Mouse (Mus musculus) ES-E14 (cell line): Measurements from ENCODE around the gene Tcte2. TPM values are rescaled to one million over a fixed set of nuclear protein-coding genes. Genes with fewer than 3 reads are reported as not detected.

ENCODE experiments used
- DNase-seq: peaks from one replicate; pipeline ENCODE4 v3.0.0-alpha.2; 2013; ENCODE audit warnings: low read depth, low spot score
- H3K27ac ChIP-seq: 2 replicates; pipeline ENCODE4 v1.5.1; 2012; ENCODE audit warnings: low read depth, mild to moderate bottlenecking, low read length, moderate library complexity, mixed read lengths; ENCODE audit not compliant: poor library complexity, insufficient read depth, severe bottlenecking
- H3K36me3 ChIP-seq: 2 replicates; pipeline ENCODE4 v1.6.1; 2012; ENCODE audit warnings: mild to moderate bottlenecking, low read length, moderate library complexity, mixed read lengths; ENCODE audit not compliant: control insufficient read depth, poor library complexity, insufficient read depth, severe bottlenecking
- H3K4me1 ChIP-seq, 2 experiments: fragments of 150-350 bp in 1 of 2; sonication (generic) in 1 of 2; 2 replicates each; pipeline ENCODE4 v1.6.1; 2012; ENCODE audit warnings: low read length in 2 of 2, mild to moderate bottlenecking in 1 of 2, mixed read lengths in 1 of 2; ENCODE audit not compliant: control insufficient read depth in 2 of 2, insufficient read depth in 2 of 2, poor library complexity in 1 of 2
- H3K4me3 ChIP-seq, 2 experiments: fragments of 150-350 bp in 1 of 2; sonication (generic) in 1 of 2; 2 replicates each; pipeline ENCODE4 v1.5.1; 2012; ENCODE audit warnings: low read length in 2 of 2, low read depth in 1 of 2, mild to moderate bottlenecking in 1 of 2, mixed read lengths in 1 of 2; ENCODE audit not compliant: insufficient read depth in 1 of 2, poor library complexity in 1 of 2, severe bottlenecking in 1 of 2
- H3K9ac ChIP-seq: 2 replicates; pipeline ENCODE4 v1.6.1; 2012; ENCODE audit warnings: low read depth, mild to moderate bottlenecking, low read length, mixed read lengths; ENCODE audit not compliant: poor library complexity, insufficient read depth, severe bottlenecking
- H3K9me3 ChIP-seq: fragments of 150-350 bp; sonication (generic); 2 replicates; pipeline ENCODE4 v1.6.1; 2012; ENCODE audit warnings: low read depth, mild to moderate bottlenecking, low read length; ENCODE audit not compliant: control insufficient read depth, insufficient read depth
- CHD2 ChIP-seq: IDR thresholded peaks from 2 replicates; pipeline ENCODE4 v1.6.1; 2014; ENCODE audit warnings: mild to moderate bottlenecking, low read depth, low read length, inconsistent platforms
- HCFC1 ChIP-seq: IDR thresholded peaks from 2 replicates; pipeline ENCODE4 v1.6.1; 2012; ENCODE audit warnings: low read length, inconsistent platforms, borderline replicate concordance; ENCODE audit not compliant: insufficient read depth
- MAFK ChIP-seq: IDR thresholded peaks from 2 replicates; pipeline ENCODE4 v1.6.1; 2014; ENCODE audit warnings: mild to moderate bottlenecking, low read depth, low read length, inconsistent platforms; ENCODE audit not compliant: insufficient read depth
- ZC3H11A ChIP-seq: IDR thresholded peaks from 2 replicates; pipeline ENCODE4 v1.6.1; 2012; ENCODE audit warnings: low read depth, mild to moderate bottlenecking, inconsistent platforms, low read length, borderline replicate concordance
- ZNF384 ChIP-seq: IDR thresholded peaks from 2 replicates; pipeline ENCODE4 v1.6.1; 2012; ENCODE audit warnings: low read depth, low read length, inconsistent platforms
- in situ Hi-C, 2 experiments: fragments of 600-800 bp; cut with MboI; formaldehyde crosslinking; loops; one replicate each; pipeline ENCODE4 v1.15.1; 2025; ENCODE audit warnings: low sequenced_read_pairs in 2 of 2, inconsistent platforms in 1 of 2; ENCODE audit not compliant: unreplicated experiment in 2 of 2
- total RNA-seq: library from RNA; depleted of rRNA; stranded (reverse); fragments of 300-350 nt; gene quantifications from 2 replicates; pipeline ENCODE4 v1.2.3, GENCODE M21; 2012

Gene Tcte2
- total RNA-seq, 1 experiment = 3.3 TPM

DNA sequence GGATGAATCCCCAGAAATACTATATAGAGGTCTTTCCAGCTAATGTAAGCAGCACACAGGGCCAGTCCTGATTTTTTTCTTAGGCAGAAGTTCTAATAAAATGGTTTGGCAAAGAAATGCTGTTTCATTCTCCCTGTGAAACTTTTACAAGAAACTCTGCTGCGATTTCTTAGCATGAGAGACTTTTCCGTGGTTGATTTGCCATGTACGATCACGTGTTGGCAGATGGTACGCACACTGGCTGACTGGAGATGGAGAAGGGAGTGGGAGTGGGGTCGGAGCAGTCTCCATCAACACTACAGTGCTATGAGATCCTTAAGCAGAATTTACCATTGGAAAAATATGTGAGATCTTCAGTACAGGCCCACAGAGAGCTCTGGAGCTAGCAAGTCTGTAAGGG lies 17.4 kb downstream of the Tcte2 start:
- no peak for DNase-seq

DNA sequence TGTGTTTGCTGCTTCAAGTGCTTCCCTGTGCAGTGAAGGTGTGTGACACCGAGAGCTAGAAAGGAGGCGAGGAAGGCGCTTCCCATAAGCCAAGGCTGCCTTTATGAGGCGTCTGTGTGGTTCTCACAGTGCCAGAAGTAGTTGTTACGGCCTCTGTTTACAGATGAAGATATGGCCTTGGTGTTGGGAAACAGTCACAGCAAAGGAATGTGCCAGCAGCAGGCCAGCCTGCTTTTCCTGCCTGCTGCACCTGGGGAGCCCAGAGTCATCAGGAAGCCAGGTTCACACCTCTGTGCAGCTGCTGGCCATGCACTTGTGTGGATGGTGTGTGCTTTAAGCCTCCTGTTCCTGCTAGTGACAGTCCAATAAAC lies 17.9 kb downstream of the Tcte2 start:
- Histone ChIP-seq H3K9ac (no peak overlapping the region), H3K4me3 (no peak overlapping the region), H3K9me3 (no peaks in the 10 kb centered on the region), H3K27ac (no peak overlapping the region), H3K4me1 (peaks cover 4 to 9% of the 10 kb centered on the region in 2 experiments; a peak in 3 of 4 replicates), H3K36me3 (no peaks in the 10 kb centered on the region)
- DNase-seq = no peak
- no peak for TF ChIP-seq ZC3H11A
- no peak for TF ChIP-seq MAFK
- TF ChIP-seq ZNF384 = no peak
- TF ChIP-seq HCFC1 = no peak
- TF ChIP-seq CHD2 = no peak
- in situ Hi-C loops = no loop called here

More for the DNA sequence above, 17.4 kb downstream of the Tcte2 start:
- in situ Hi-C loops = no loop called here
- no peak overlapping the region for H3K4me3 ChIP-seq
- no peaks in the 10 kb centered on the region for H3K9me3 ChIP-seq
- TF ChIP-seq CHD2 (no peak), HCFC1 (no peak)
- H3K36me3 ChIP-seq = no peaks in the 10 kb centered on the region
- no peak overlapping the region for H3K27ac ChIP-seq
- H3K4me1 ChIP-seq = peaks cover 4 to 9% of the 10 kb centered on the region in 2 experiments; a peak in 3 of 4 replicates
- no peak overlapping the region for H3K9ac ChIP-seq

DNA sequence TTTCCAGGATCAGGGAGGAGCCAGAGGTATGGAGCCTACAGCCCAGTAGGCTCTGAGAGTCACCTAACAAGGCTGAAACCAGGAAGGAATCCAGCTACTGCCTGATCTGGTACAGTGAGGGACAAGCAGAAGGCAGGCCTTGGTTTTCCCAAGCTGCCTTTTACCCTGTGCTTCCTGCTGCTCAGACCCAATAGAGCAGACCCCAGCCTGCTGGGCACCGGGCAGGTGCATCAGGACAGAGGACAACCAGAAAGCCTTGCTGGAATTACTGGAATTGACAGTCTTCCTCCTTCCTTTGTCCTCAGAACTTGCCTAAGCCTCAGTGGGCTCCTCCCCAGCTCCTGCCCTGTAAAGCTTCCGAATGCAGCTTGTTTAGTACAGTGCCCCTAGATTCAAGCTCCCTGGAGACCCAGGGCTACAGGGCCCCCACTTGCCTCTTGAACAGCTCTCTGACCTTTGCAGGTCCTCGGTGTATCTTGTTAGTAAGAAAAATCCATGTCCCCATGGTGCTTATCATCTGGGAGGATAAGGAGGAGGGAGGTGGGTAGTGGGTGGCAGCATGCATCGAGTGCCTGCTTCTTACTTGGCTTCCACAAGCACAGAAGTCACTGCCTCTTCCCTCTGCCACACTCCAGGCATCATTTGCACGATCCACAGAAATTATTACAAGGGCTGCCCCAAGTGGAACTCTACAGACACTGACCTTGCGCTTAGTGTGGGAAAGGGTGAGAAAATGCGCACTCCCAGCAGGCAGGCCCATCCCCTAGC lies 18.5 kb downstream of the Tcte2 start:
- H3K4me3 ChIP-seq = no peak overlapping the region
- H3K9me3 ChIP-seq = no peaks in the 10 kb centered on the region
- peaks cover 4 to 9% of the 10 kb centered on the region in 2 experiments; a peak in 3 of 4 replicates for H3K4me1 ChIP-seq
- H3K36me3 ChIP-seq = no peaks in the 10 kb centered on the region
- no peak for DNase-seq
- H3K9ac ChIP-seq = no peak overlapping the region
- in situ Hi-C loops = no loop called here
- no peak for TF ChIP-seq HCFC1
- TF ChIP-seq ZC3H11A = no peak
- no peak for TF ChIP-seq MAFK
- TF ChIP-seq ZNF384 = no peak
- no peak for TF ChIP-seq CHD2
- no peak overlapping the region for H3K27ac ChIP-seq

DNA sequence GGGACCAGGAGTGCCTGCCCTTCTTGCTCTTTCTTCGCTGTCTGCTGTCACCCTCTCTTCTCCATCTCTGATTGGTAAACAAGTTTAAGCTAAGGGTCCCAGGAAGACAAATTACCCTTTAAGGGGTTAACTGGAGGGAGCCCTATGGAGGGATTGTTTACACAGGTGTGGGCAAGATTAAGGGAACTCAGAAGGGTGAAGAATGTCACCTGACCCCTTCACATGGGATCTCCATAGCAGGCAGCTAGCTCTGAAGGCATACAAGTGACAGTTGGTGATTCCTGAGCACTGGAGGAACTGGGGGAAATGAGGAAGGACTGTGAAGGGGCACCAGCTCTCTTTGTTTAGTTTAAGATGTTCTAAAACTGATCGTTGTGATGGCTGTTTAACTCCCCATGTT lies 19.3 kb downstream of the Tcte2 start:
- in situ Hi-C loops = no loop called here
- Histone ChIP-seq H3K36me3 (no peaks in the 10 kb centered on the region), H3K9ac (no peak overlapping the region), H3K4me3 (no peak overlapping the region), H3K9me3 (no peaks in the 10 kb centered on the region), H3K27ac (no peak overlapping the region), H3K4me1 (peaks cover 4 to 8% of the 10 kb centered on the region in 2 experiments; a peak in 3 of 4 replicates)
- TF ChIP-seq ZC3H11A (no peak), MAFK (no peak), CHD2 (no peak), ZNF384 (no peak), HCFC1 (no peak)
- DNase-seq = no peak

- DNase-seq = no peak
- no peaks in the 10 kb centered on the region for H3K9me3 ChIP-seq
- in situ Hi-C loops = no loop called here
- no peaks in the 10 kb centered on the region for H3K36me3 ChIP-seq
- H3K27ac ChIP-seq = no peak overlapping the region
- H3K9ac ChIP-seq = no peak overlapping the region
- H3K4me1 ChIP-seq = peaks cover 4 to 8% of the 10 kb centered on the region in 2 experiments; a peak in 2 of 4 replicates
- H3K4me3 ChIP-seq = no peak overlapping the region
- TF ChIP-seq ZNF384 (no peak), MAFK (no peak), ZC3H11A (no peak), CHD2 (no peak), HCFC1 (no peak)
Measured at GRCm38 (mm10) chr17:13741611-13742010, 20.0 kb downstream of the Tcte2 start.
